Mouse (Mus musculus) neural tube, embryonic 11.5 days (tissue): Measurements from ENCODE around the gene Mllt6. TPM values are rescaled to one million over a fixed set of nuclear protein-coding genes. Genes with fewer than 3 reads are reported as not detected.

Source experiments
- ATAC-seq: fragments of 200-750 bp; cut with Nextera tagmentation; 2 replicates; pipeline ENCODE4 v1.8.0; 2017; ENCODE audit warnings: moderate number of reproducible peaks, mild to moderate bottlenecking, moderate TSS enrichment, moderate library complexity; ENCODE audit not compliant: insufficient read depth, low FRiP score, low TSS enrichment
- DNase-seq: peaks from one replicate; pipeline ENCODE4 v3.0.0-alpha.2; 2015; ENCODE audit warnings: low spot score
- H3K27ac ChIP-seq: fragments of 300-500 bp; sonication (generic); 2 replicates; pipeline ENCODE4 v1.5.1; 2014; ENCODE audit warnings: low read depth, mild to moderate bottlenecking, low read length
- H3K27me3 ChIP-seq: fragments of 300-500 bp; sonication (generic); 2 replicates; pipeline ENCODE4 v1.6.1; 2014; ENCODE audit warnings: mild to moderate bottlenecking, low read length, mixed read lengths; ENCODE audit not compliant: control insufficient read depth, insufficient read depth
- H3K36me3 ChIP-seq: fragments of 300-500 bp; sonication (generic); 2 replicates; pipeline ENCODE4 v1.6.1; 2014; ENCODE audit warnings: mild to moderate bottlenecking, low read length, moderate library complexity, mixed read lengths; ENCODE audit not compliant: control insufficient read depth, insufficient read depth
- H3K4me1 ChIP-seq: fragments of 300-500 bp; sonication (generic); 2 replicates; pipeline ENCODE4 v1.6.1; 2014; ENCODE audit warnings: low read length, mixed read lengths; ENCODE audit not compliant: control insufficient read depth, insufficient read depth
- H3K4me2 ChIP-seq: fragments of 300-500 bp; sonication (generic); 2 replicates; pipeline ENCODE4 v1.6.1; 2014; ENCODE audit warnings: low read depth, mild to moderate bottlenecking, moderate library complexity
- H3K4me3 ChIP-seq: fragments of 300-500 bp; sonication (generic); 2 replicates; pipeline ENCODE4 v1.5.1; 2014; ENCODE audit warnings: low read depth, low read length
- H3K9ac ChIP-seq: fragments of 300-500 bp; sonication (generic); 2 replicates; pipeline ENCODE4 v1.6.1; 2014; ENCODE audit warnings: mild to moderate bottlenecking, low read length
- H3K9me3 ChIP-seq: fragments of 300-500 bp; sonication (generic); 2 replicates; pipeline ENCODE4 v1.6.1; 2016; ENCODE audit warnings: low read length; ENCODE audit not compliant: control insufficient read depth
- WGBS: fragments of 180-500 bp; shearing (Covaris S2); extraction: QIAGEN DNeasy Blood & Tissue Kit; methylation state at CpG from one replicate; pipeline ENCODE4 v1.1.7; 2014; 5-methylcytosine and 5-hydroxymethylcytosine counted together
- polyA plus RNA-seq: library from polyadenylated mRNA; unstranded; fragments of >200 nt; fragmentation: Nextera tagmentation; extraction: Ambion mirVana; gene quantifications from 2 replicates; pipeline ENCODE4 v1.2.1, GENCODE M21; 2014

The Mllt6 gene
- polyA plus RNA-seq, 1 experiment from 2014 or later, result 4.5 TPM

GRCm38 (mm10) chr11:97677842-97678241, 14.6 kb downstream of the Mllt6 start:
- no peak overlapping the region for H3K27ac ChIP-seq
- WGBS, result 63% methylated on average over 8 of the region's 8 CpGs
- H3K36me3 ChIP-seq, result peaks cover 29% of the 10 kb centered on the region
- DNase-seq (no peak), ATAC-seq (no peak)
- H3K4me2 ChIP-seq, result no peak overlapping the region
- no peaks in the 10 kb centered on the region for H3K9me3 ChIP-seq
- H3K27me3 ChIP-seq, result no peaks in the 10 kb centered on the region
- H3K9ac ChIP-seq, result no peak overlapping the region; the same call in 1 of the 2 replicates
- H3K4me1 ChIP-seq, result 0 out of 2 replicates have a peak, but pooled peaks cover 2% of the 10 kb centered on the region
- H3K4me3 ChIP-seq, result no peak overlapping the region

- H3K36me3 ChIP-seq, result peaks cover 28% of the 10 kb centered on the region
- H3K4me2 ChIP-seq, result no peak overlapping the region
- DNase-seq (no peak), ATAC-seq (no peak)
- no peaks in the 10 kb centered on the region for H3K27me3 ChIP-seq
- no peak overlapping the region for H3K4me3 ChIP-seq
- 0 out of 2 replicates have a peak, but pooled peaks cover 2% of the 10 kb centered on the region for H3K4me1 ChIP-seq
- 90% methylated on average over 12 of the region's 15 CpGs for WGBS
- H3K27ac ChIP-seq, result no peak overlapping the region
- H3K9ac ChIP-seq, result no peak overlapping the region; the same call in 1 of the 2 replicates
- no peaks in the 10 kb centered on the region for H3K9me3 ChIP-seq
These were observed 15.1 kb downstream of the Mllt6 start for GRCm38 (mm10) chr11:97678301-97678700.

DNA sequence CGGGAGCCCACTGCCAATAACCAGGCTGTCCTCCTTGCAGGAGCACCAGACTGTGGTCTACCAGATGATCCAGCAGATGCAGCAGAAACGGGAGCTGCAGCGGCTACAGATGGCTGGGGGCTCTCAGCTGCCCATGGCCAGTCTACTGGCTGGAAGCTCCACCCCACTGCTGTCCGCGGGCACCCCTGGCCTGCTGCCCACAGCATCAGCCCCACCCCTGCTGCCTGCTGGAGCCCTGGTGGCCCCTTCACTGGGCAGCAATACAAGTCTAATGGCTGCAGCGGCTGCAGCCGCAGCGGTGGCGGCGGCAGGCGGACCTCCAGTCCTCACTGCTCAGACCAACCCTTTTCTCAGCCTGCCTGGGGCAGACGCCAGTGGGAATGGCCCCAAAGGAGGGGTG, 17.2 kb downstream of the Mllt6 start:
- no peaks in the 10 kb centered on the region for H3K27me3 ChIP-seq
- H3K27ac ChIP-seq, result no peak overlapping the region
- peaks cover 4% of the 10 kb centered on the region; the same call in 1 of the 2 replicates for H3K4me1 ChIP-seq
- no peak overlapping the region for H3K9ac ChIP-seq
- H3K36me3 ChIP-seq, result peaks cover 16% of the 10 kb centered on the region
- 80% methylated on average over 12 of the region's 12 CpGs for WGBS
- H3K4me2 ChIP-seq, result no peak overlapping the region
- ATAC-seq (no peak), DNase-seq (no peak)
- no peak overlapping the region for H3K4me3 ChIP-seq
- no peaks in the 10 kb centered on the region for H3K9me3 ChIP-seq

GRCm38 (mm10) chr11:97682504-97683055, 19.4 kb downstream of the Mllt6 start:
- no peak overlapping the region for H3K4me3 ChIP-seq
- 81% methylated on average over 6 of the region's 6 CpGs for WGBS

GRCm38 (mm10) chr11:97684063-97684680, 21.0 kb downstream of the Mllt6 start:
- H3K4me2 ChIP-seq, result no peak overlapping the region
- no peak overlapping the region for H3K27ac ChIP-seq
- no peak overlapping the region for H3K9ac ChIP-seq
- H3K9me3 ChIP-seq, result no peaks in the 10 kb centered on the region
- no peak overlapping the region for H3K4me3 ChIP-seq
- DNase-seq (no peak), ATAC-seq (no peak)
- no peaks in the 10 kb centered on the region for H3K27me3 ChIP-seq
- WGBS, result 79% methylated on average over 6 of the region's 6 CpGs
- peaks cover 8% of the 10 kb centered on the region; the same call in 1 of the 2 replicates for H3K4me1 ChIP-seq
- H3K36me3 ChIP-seq, result peaks cover 10% of the 10 kb centered on the region

More at GRCm38 (mm10) chr11:97682504-97683055, 19.4 kb downstream of the Mllt6 start:
- Histone ChIP-seq H3K27me3 (no peaks in the 10 kb centered on the region), H3K9ac (no peak overlapping the region), H3K4me1 (peaks cover 8% of the 10 kb centered on the region; the same call in 1 of the 2 replicates), H3K36me3 (peaks cover 13% of the 10 kb centered on the region), H3K4me2 (no peak overlapping the region), H3K27ac (no peak overlapping the region), H3K9me3 (no peaks in the 10 kb centered on the region)
- ATAC-seq, result no peak
- no peak for DNase-seq

GRCm38 (mm10) chr11:97684766-97685165, 21.6 kb downstream of the Mllt6 start:
- Histone ChIP-seq H3K27me3 (no peaks in the 10 kb centered on the region), H3K4me1 (peaks cover 8% of the 10 kb centered on the region; the same call in 1 of the 2 replicates), H3K36me3 (peaks cover 10% of the 10 kb centered on the region), H3K27ac (no peak overlapping the region), H3K9ac (no peak overlapping the region), H3K9me3 (no peaks in the 10 kb centered on the region), H3K4me3 (no peak overlapping the region), H3K4me2 (no peak overlapping the region)
- ATAC-seq (no peak), DNase-seq (no peak)
- 37% methylated on average over 7 of the region's 7 CpGs for WGBS

DNA sequence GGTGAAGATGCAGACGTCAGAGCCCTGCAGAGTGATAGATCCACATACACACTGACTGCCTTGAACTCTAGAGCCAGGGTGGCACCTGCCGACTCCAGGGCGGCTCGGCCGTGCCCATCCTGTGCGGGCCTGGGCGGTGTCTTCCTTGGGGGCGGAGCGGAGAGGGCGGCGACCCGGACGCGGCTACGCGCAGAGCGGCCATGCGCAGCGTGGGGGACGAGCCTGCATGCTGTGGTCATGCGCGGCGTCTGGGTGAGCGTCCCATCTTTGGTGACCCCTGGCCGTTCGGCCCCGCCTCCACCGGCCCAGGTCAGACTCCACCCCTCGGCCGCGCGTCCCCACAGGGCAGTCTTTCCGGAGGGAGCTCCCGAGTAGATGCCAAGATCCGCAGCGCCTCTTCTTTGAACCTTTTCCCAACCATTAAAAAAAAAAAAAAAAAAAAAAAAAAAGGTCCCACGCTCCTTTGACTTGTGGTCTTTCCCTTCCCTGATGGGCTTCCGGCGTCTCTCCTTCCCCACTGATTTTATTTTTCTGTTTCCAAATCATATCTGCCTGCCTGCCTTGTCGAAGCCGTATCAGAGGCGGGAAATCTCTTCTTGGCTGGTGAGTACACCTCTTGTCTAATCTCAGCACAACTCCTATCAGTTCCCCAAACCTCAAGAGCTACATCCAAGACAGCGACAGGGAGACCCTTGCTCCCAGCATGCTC, 22.6 kb downstream of the Mllt6 start, which contains the start of gene Cisd3:
TSS of gene Cisd3 (plus strand) at position 214 of the 709 bp plus-strand sequence.
- 1% methylated on average over 43 of the region's 43 CpGs for WGBS
- peak; percentile 84 for DNase-seq

DNA sequence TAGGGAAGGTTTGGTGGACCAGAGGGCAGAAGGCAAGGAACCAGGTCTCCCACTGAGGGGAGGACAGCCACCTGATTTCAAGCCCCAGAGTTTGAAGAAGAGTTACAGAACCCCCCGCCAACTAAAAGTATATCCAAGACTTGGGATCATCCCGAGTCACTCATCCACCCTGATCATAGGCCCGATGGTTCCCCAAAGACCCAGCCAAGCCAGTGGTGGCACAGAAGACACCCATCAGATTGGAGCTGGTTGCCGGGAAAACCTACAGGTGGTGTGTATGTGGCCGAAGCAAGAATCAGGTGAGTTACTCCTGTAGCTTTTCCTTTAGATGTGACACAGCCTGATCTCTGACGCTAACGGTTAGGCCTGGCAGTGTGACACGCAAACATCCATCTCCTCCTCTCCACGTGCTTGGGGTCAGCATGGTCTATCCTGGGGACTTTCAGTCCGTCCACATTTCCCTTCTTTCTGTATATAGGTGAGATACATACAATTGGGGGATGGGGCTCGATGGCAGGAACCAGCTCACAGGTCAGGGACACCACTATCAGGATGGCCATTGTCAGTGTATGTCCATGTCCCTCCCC, 23.2 kb downstream of the Mllt6 start:
- H3K27me3 ChIP-seq, result no peaks in the 10 kb centered on the region
- ATAC-seq (no peak), DNase-seq (no peak)
- peaks cover 8% of the 10 kb centered on the region; the same call in 1 of the 2 replicates for H3K4me1 ChIP-seq
- no peak overlapping the region for H3K9ac ChIP-seq
- H3K27ac ChIP-seq, result no peak overlapping the region
- H3K36me3 ChIP-seq, result peaks cover 6% of the 10 kb centered on the region
- WGBS, result 74% methylated on average over 11 of the region's 11 CpGs
- H3K4me2 ChIP-seq, result peak overlapping the region; percentile 74
- no peak overlapping the region for H3K4me3 ChIP-seq
- H3K9me3 ChIP-seq, result no peaks in the 10 kb centered on the region

More for the DNA sequence above, 22.6 kb downstream of the Mllt6 start, which contains the start of gene Cisd3:
- H3K27ac ChIP-seq, result no peak within 1 kb of the TSS
- ATAC-seq, result peak; percentile 70; the same call in 1 of the 2 replicates
- H3K4me1 ChIP-seq, result peaks cover 8% of the 10 kb centered on the region; the same call in 1 of the 2 replicates
- H3K36me3 ChIP-seq, result peaks cover 5% of the 10 kb centered on the region
- H3K4me2 ChIP-seq, result peak within 1 kb of the TSS; percentile 74
- H3K9me3 ChIP-seq, result no peaks in the 10 kb centered on the region
- no peaks in the 10 kb centered on the region for H3K27me3 ChIP-seq
- peak within 1 kb of the TSS; percentile 29 for H3K4me3 ChIP-seq
- peak within 1 kb of the TSS; percentile 44 for H3K9ac ChIP-seq
